Mouse (Mus musculus) neural tube, embryonic 14.5 days (tissue): ENCODE data around the gene Gm9837. TPM values are rescaled to one million over a fixed set of nuclear protein-coding genes. Genes with fewer than 3 reads are reported as not detected.
A peak's percentile ranks its signal among the peaks of the same experiment; 100 is the strongest.

Source experiments
- ATAC-seq: fragments of 200-750 bp; cut with Nextera tagmentation; 2 replicates; pipeline ENCODE4 v1.8.0; 2017; ENCODE audit warnings: low read depth, mild to moderate bottlenecking, moderate TSS enrichment, moderate library complexity
- H3K27ac ChIP-seq: fragments of 300-500 bp; sonication (generic); 2 replicates; pipeline ENCODE4 v1.5.1; 2014; ENCODE audit warnings: low read depth, mild to moderate bottlenecking, control low read depth, low read length, moderate library complexity, mixed read lengths
- H3K27me3 ChIP-seq: fragments of 300-500 bp; sonication (generic); 2 replicates; pipeline ENCODE4 v1.6.1; 2014; ENCODE audit warnings: low read length; ENCODE audit not compliant: control insufficient read depth, insufficient read depth
- H3K36me3 ChIP-seq: fragments of 300-500 bp; sonication (generic); 2 replicates; pipeline ENCODE4 v1.6.1; 2014; ENCODE audit warnings: low read length, mixed read lengths; ENCODE audit not compliant: control insufficient read depth, insufficient read depth
- H3K4me1 ChIP-seq: fragments of 300-500 bp; sonication (generic); 2 replicates; pipeline ENCODE4 v1.6.1; 2014; ENCODE audit warnings: low read length; ENCODE audit not compliant: control insufficient read depth, insufficient read depth
- H3K4me2 ChIP-seq: fragments of 300-500 bp; sonication (generic); 2 replicates; pipeline ENCODE4 v1.6.1; 2014; ENCODE audit warnings: mild to moderate bottlenecking, low read depth, low read length, control low read depth
- H3K4me3 ChIP-seq: fragments of 300-500 bp; sonication (generic); 2 replicates; pipeline ENCODE4 v1.5.1; 2014; ENCODE audit warnings: low read depth, low read length, control low read depth, mixed read lengths
- H3K9ac ChIP-seq: fragments of 300-500 bp; sonication (generic); replicated peaks from 2 replicates; pipeline ENCODE4 v1.6.1; 2014; ENCODE audit warnings: low read depth, mild to moderate bottlenecking, control low read depth, low read length, mixed read lengths
- H3K9me3 ChIP-seq: fragments of 300-500 bp; sonication (generic); 2 replicates; pipeline ENCODE4 v1.6.1; 2016; ENCODE audit warnings: low read length; ENCODE audit not compliant: control insufficient read depth
- WGBS: fragments of 180-500 bp; shearing (Covaris S2); extraction: QIAGEN DNeasy Blood & Tissue Kit; methylation state at CpG from one replicate; pipeline ENCODE4 v1.1.7; 2014; 5-methylcytosine and 5-hydroxymethylcytosine counted together
- polyA plus RNA-seq: library from polyadenylated mRNA; unstranded; fragments of >200 nt; fragmentation: Nextera tagmentation; extraction: Ambion mirVana; gene quantifications from 2 replicates; pipeline ENCODE4 v1.2.1, GENCODE M21; 2014

The Gm9837 gene
- polyA plus RNA-seq, 1 experiment from 2014 or later: not detected

DNA sequence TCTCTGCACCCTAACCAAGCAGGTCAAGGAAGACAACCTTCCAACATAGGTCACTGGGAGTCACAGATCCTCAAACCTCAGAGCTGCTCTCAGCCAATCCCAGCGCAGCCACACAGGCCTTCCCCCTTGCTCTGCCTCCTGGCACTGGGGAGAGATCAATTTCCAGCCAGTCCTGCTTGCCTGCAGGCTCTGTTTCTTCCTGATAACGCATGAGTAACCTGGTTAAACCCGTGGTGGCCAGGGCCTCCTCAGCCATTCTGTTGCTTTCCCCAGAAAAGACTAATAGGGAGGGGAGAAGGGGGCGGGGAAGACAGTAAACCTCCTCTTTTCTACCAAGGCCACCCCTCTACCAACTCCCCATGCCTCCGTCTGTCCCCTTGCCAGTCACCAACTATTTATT, 8.6 kb downstream of the Gm9837 start:
- Histone ChIP-seq H3K9me3 (no peaks in the 10 kb centered on the region), H3K4me1 (peaks cover 19% of the 10 kb centered on the region), H3K27ac (no peak overlapping the region), H3K9ac (no peak overlapping the region), H3K4me2 (no peak overlapping the region), H3K36me3 (no peaks in the 10 kb centered on the region), H3K27me3 (peaks cover 51% of the 10 kb centered on the region), H3K4me3 (no peak overlapping the region)
- WGBS: 17% methylated on average over 5 of the region's 5 CpGs
- ATAC-seq: no peak

- ATAC-seq: no peak
- peaks cover 47% of the 10 kb centered on the region for H3K27me3 ChIP-seq
- 80% methylated on average over 3 of the region's 3 CpGs for WGBS
These were observed 10.1 kb downstream of the Gm9837 start for GRCm38 (mm10) chr11:53460192-53460591.

DNA sequence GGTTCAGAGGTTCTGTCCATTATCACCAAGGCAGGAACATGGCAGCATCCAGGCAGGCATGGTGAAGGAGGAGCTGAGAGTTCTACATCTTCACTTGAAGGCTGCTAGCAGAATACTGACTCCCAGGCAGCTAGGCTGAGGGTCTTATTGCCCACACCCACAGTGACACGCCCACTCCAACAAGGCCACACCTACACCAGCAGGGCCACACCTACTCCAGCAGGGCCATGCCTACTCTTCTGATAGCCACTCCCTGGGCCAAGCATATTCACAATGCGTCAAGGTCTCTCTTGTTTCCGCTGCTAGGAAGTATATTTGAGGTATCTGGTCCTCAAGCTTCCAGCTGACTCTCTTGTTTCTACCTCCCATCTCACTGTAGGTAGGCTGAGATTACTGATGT, 11.3 kb downstream of the Gm9837 start:
- Histone ChIP-seq H3K36me3 (no peaks in the 10 kb centered on the region), H3K4me1 (peaks cover 16% of the 10 kb centered on the region), H3K4me2 (no peak overlapping the region), H3K4me3 (no peak overlapping the region), H3K27ac (no peak overlapping the region), H3K9me3 (no peaks in the 10 kb centered on the region), H3K9ac (no peak overlapping the region), H3K27me3 (peaks cover 37% of the 10 kb centered on the region)
- WGBS: 58% methylated on average over 3 of the region's 3 CpGs
- ATAC-seq: no peak

More at GRCm38 (mm10) chr11:53460192-53460591, 10.1 kb downstream of the Gm9837 start:
- Histone ChIP-seq H3K4me3 (no peak overlapping the region), H3K9ac (no peak overlapping the region), H3K9me3 (no peaks in the 10 kb centered on the region), H3K4me1 (peaks cover 16% of the 10 kb centered on the region), H3K27ac (no peak overlapping the region), H3K4me2 (no peak overlapping the region), H3K36me3 (no peaks in the 10 kb centered on the region)

- H3K4me1 ChIP-seq: peaks cover 7% of the 10 kb centered on the region
- H3K4me2 ChIP-seq: peak overlapping the region; percentile 62
- H3K27ac ChIP-seq: no peak overlapping the region
- peaks cover 24% of the 10 kb centered on the region for H3K27me3 ChIP-seq
- ATAC-seq: 0 out of 2 replicates have a peak, but pooled peaks have one; percentile 28
- H3K9me3 ChIP-seq: no peaks in the 10 kb centered on the region
- peak overlapping the region; percentile 37 for H3K9ac ChIP-seq
- no peaks in the 10 kb centered on the region for H3K36me3 ChIP-seq
- 5% methylated on average over 29 of the region's 29 CpGs for WGBS
- peak overlapping the region; percentile 42 for H3K4me3 ChIP-seq
These were observed 12.8 kb downstream of the Gm9837 start for GRCm38 (mm10) chr11:53457372-53457954.

DNA sequence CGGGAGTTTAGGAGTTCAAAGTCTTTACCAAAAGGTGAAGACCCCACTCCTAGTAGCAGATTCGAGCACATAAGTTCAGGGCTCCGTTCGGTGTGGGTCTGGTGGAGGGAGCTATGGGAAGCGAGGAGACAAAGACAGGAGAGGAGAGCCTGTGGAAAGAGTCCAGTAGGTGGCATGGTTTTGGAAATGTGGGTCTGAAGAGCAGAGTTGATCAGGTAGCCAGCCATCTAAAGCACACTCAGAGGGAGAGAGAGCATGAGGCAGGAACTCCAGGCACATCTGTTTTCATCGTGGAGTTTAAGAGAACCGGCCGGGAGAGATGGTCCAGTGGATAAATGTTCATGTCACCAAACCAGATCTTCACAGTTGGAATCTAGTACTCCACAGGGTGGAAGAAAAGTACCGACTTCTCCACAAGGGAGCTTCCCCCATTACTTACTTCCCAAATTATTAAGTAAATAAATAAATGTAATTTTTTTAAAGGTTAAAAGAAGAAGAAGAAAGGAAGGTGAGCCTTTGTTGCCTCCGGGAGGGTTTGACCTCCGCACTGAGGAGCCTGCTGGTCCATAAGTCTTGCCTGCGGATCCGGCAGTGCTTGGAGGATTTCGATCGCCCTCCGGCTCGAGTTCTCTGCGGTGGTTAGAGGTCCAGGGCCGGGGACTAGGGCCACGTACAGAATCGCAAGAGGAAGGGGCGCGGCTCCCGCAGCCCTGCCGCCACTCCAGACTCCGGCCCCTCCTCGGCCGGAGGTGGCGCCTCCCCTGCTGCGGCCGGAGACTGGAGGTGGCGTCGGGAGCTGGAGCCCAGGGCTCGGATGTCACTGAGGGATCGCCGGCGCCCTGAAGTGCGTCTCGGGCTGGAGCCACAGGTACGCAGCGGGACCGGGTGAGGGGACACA, 13.6 kb downstream of the Gm9837 start, which contains the start of the genes Gm10447 and Shroom1:
Gene Gm10447 (minus strand): TSS at position 637 of the 898 bp plus-strand sequence.
Gene Shroom1 (plus strand): TSS at position 732 of the 898 bp plus-strand sequence.
- 6% methylated on average over 42 of the region's 42 CpGs for WGBS
- peak; percentile 24; the same call in 1 of the 2 replicates for ATAC-seq
- peak within 1 kb of the TSS; percentile 37 for H3K9ac ChIP-seq
- peak within 1 kb of the TSS; percentile 62 for H3K4me2 ChIP-seq
- H3K4me1 ChIP-seq: peaks cover 7% of the 10 kb centered on the region
- H3K27ac ChIP-seq: no peak within 1 kb of the TSS
- H3K4me3 ChIP-seq: peak within 1 kb of the TSS; percentile 42
- H3K27me3 ChIP-seq: peaks cover 19% of the 10 kb centered on the region
- H3K36me3 ChIP-seq: no peaks in the 10 kb centered on the region
- no peaks in the 10 kb centered on the region for H3K9me3 ChIP-seq

GRCm38 (mm10) chr11:53453031-53453430, 17.2 kb downstream of the Gm9837 start:
- ATAC-seq: no peak
- 93% methylated on average over 5 of the region's 5 CpGs for WGBS
- H3K9ac ChIP-seq: no peak overlapping the region

GRCm38 (mm10) chr11:53452396-53452795, 17.9 kb downstream of the Gm9837 start:
- no peak for ATAC-seq
- H3K9ac ChIP-seq: no peak overlapping the region
- no peak overlapping the region for H3K27ac ChIP-seq
- H3K27me3 ChIP-seq: peaks cover 7% of the 10 kb centered on the region
- no peak overlapping the region for H3K4me2 ChIP-seq
- H3K36me3 ChIP-seq: no peaks in the 10 kb centered on the region
- H3K9me3 ChIP-seq: no peaks in the 10 kb centered on the region
- no peak overlapping the region for H3K4me3 ChIP-seq
- H3K4me1 ChIP-seq: peaks cover 6% of the 10 kb centered on the region
- WGBS: 96% methylated on average over 9 of the region's 9 CpGs

More at GRCm38 (mm10) chr11:53453031-53453430, 17.2 kb downstream of the Gm9837 start:
- no peak overlapping the region for H3K27ac ChIP-seq
- H3K36me3 ChIP-seq: no peaks in the 10 kb centered on the region
- no peak overlapping the region for H3K4me2 ChIP-seq
- H3K27me3 ChIP-seq: peaks cover 12% of the 10 kb centered on the region
- H3K4me1 ChIP-seq: peaks cover 7% of the 10 kb centered on the region
- no peaks in the 10 kb centered on the region for H3K9me3 ChIP-seq
- H3K4me3 ChIP-seq: no peak overlapping the region

DNA sequence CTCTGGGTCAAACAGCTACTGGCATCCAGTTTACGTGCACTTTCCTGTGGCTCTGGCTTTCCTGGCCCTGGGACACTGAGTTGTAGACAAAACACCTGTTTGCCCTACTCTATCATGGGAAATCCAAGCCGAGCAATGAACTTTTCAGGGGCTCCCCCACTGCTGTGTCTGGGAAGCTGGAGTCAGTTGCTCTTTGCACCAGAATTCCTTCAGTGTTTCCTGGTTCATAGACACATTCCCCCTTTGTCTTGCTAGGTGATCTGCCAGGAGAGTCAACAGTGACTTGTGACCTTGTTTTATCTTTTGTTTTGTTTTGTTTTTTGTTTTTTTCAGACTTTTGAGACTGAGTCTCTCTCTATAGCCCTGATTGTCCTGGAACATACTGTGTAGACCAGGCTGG, 18.9 kb downstream of the Gm9837 start:
- no peak overlapping the region for H3K9ac ChIP-seq
- H3K4me2 ChIP-seq: no peak overlapping the region
- H3K9me3 ChIP-seq: no peaks in the 10 kb centered on the region
- peaks cover 2% of the 10 kb centered on the region; the same call in 1 of the 2 replicates for H3K27me3 ChIP-seq
- no peak for ATAC-seq
- H3K4me3 ChIP-seq: no peak overlapping the region
- H3K27ac ChIP-seq: no peak overlapping the region
- H3K4me1 ChIP-seq: no peaks in the 10 kb centered on the region
- H3K36me3 ChIP-seq: no peaks in the 10 kb centered on the region
- WGBS: 82% methylated on average over 2 of the region's 2 CpGs
